Mouse (Mus musculus) intestine, embryonic 16.5 days (tissue): ENCODE data around the gene Larp1b. TPM values are rescaled to one million over a fixed set of nuclear protein-coding genes. Genes with fewer than 3 reads are reported as not detected.

Experiments
- ATAC-seq: fragments of 200-750 bp; cut with Nextera tagmentation; 2 replicates; pipeline ENCODE4 v1.8.0; 2017; ENCODE audit warnings: moderate TSS enrichment, moderate library complexity
- H3K27ac ChIP-seq: fragments of 300-500 bp; sonication (generic); 2 replicates; pipeline ENCODE4 v1.5.1; 2014; ENCODE audit warnings: mild to moderate bottlenecking, low read length
- H3K27me3 ChIP-seq: fragments of 300-500 bp; sonication (generic); replicated peaks from 2 replicates; pipeline ENCODE4 v1.6.1; 2014; ENCODE audit warnings: low read length, control low read depth, mixed read lengths; ENCODE audit not compliant: control insufficient read depth, insufficient read depth
- H3K36me3 ChIP-seq: fragments of 300-500 bp; sonication (generic); 2 replicates; pipeline ENCODE4 v1.6.1; 2014; ENCODE audit warnings: low read length, control low read depth; ENCODE audit not compliant: control insufficient read depth, insufficient read depth
- H3K4me1 ChIP-seq: fragments of 300-500 bp; sonication (generic); 2 replicates; pipeline ENCODE4 v1.6.1; 2014; ENCODE audit warnings: low read length, control low read depth, mixed read lengths; ENCODE audit not compliant: control insufficient read depth, insufficient read depth
- H3K4me2 ChIP-seq: fragments of 300-500 bp; sonication (generic); 2 replicates; pipeline ENCODE4 v1.6.1; 2014; ENCODE audit warnings: low read depth, low read length, control low read depth
- H3K4me3 ChIP-seq: fragments of 300-500 bp; sonication (generic); 2 replicates; pipeline ENCODE4 v1.5.1; 2014; ENCODE audit warnings: mild to moderate bottlenecking, low read length
- H3K9ac ChIP-seq: fragments of 300-500 bp; sonication (generic); 2 replicates; pipeline ENCODE4 v1.6.1; 2014; ENCODE audit warnings: low read depth, low read length
- H3K9me3 ChIP-seq: fragments of 300-500 bp; sonication (generic); 2 replicates; pipeline ENCODE4 v1.6.1; 2016; ENCODE audit warnings: low read length, control low read depth; ENCODE audit not compliant: control insufficient read depth
- WGBS: fragments of 180-500 bp; shearing (Covaris S2); extraction: QIAGEN DNeasy Blood & Tissue Kit; methylation state at CpG from one replicate; pipeline ENCODE4 v1.1.7; 2014; 5-methylcytosine and 5-hydroxymethylcytosine counted together
- polyA plus RNA-seq: library from polyadenylated mRNA; unstranded; fragments of >200 nt; fragmentation: Nextera tagmentation; extraction: Ambion mirVana; gene quantifications from 2 replicates; pipeline ENCODE4 v1.2.1, GENCODE M21; 2015

The Larp1b gene
- polyA plus RNA-seq, 1 experiment from 2014 or later: 13.1 TPM

DNA sequence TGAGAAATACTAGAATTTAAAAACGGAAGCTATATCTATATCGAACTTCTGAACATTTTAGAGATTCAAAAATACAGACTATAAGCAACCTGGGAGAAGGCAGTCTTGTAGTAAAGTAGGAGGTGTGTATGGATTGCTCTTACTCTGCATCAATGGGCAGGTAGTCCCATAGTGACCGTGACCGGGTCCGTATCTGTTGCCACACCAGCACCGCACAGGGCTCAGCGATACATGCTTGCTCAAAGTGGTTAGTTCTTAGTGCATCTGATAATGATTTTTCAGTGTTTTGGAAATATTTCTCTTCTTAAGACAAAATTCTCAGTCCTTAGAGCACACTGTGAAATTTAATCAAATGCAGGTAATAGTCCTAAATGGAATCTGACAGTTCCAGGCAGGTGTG is 62.8 kb downstream of the Larp1b start:
- H3K9ac ChIP-seq: no peak overlapping the region
- 93% methylated on average over 7 of the region's 7 CpGs for WGBS

DNA sequence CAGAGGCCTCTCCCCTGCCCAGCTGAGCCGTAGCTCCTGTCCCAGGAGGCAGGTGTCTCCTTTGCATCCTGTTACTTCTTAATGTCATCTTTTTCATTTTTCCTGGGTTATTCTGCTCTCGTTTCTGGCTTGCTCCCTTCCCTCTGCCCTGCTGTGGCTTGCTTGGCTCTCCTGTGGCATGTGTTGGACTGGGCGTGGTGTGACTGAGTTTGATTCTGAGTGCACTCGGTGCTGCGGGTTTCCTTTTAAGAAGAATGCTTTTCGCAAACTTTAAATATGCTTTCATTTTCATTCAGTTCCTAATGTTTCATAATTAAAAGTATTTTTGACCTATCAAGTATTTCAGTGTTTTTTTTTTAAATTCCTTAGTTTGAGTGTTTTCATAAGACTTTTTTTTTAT is 65.3 kb downstream of the Larp1b start:
- Histone ChIP-seq H3K4me3 (no peak overlapping the region), H3K27ac (no peak overlapping the region), H3K4me1 (no peaks in the 10 kb centered on the region), H3K9me3 (no peaks in the 10 kb centered on the region), H3K9ac (no peak overlapping the region), H3K27me3 (no peaks in the 10 kb centered on the region), H3K36me3 (no peaks in the 10 kb centered on the region), H3K4me2 (no peak overlapping the region)
- ATAC-seq: no peak
- WGBS: 79% methylated on average over 6 of the region's 6 CpGs

More for the DNA sequence above, 62.8 kb downstream of the Larp1b start:
- Histone ChIP-seq H3K36me3 (no peaks in the 10 kb centered on the region), H3K27me3 (no peaks in the 10 kb centered on the region), H3K27ac (no peak overlapping the region), H3K9me3 (no peaks in the 10 kb centered on the region), H3K4me3 (no peak overlapping the region), H3K4me1 (no peaks in the 10 kb centered on the region), H3K4me2 (no peak overlapping the region)
- no peak for ATAC-seq

DNA sequence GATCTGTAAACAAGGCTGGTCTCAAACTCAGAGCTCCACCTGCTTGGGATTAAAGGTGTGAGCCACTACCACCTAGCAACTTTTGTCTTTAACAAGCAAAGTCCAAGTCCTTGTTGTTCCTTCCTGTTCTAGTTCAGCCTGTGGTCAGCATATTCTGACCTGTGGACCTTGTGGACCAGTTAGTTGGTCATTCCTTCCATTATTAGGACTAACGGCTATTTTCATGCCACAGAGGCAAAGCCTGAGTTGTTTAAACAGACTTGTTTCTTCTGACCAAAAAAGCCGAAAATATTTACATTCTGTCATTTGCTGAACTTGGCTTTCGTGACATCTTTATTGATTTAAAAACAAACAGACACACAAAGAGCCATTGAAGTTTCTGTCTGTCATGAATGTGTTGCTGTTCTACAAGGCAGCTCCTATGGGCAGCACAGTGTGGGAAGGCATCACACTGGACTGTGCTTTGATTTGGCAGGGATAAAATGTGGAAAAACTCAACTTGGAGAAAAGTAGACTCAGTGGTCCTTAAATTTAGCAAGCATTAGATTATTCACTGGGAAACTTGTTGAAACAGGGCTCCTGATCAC is 68.5 kb downstream of the Larp1b start:
- WGBS: 50% methylated on average over 3 of the region's 3 CpGs
- H3K9ac ChIP-seq: no peak overlapping the region
- H3K27ac ChIP-seq: no peak overlapping the region
- no peaks in the 10 kb centered on the region for H3K36me3 ChIP-seq
- no peak overlapping the region for H3K4me3 ChIP-seq
- H3K4me2 ChIP-seq: no peak overlapping the region
- no peak for ATAC-seq
- H3K4me1 ChIP-seq: no peaks in the 10 kb centered on the region
- H3K9me3 ChIP-seq: no peaks in the 10 kb centered on the region
- H3K27me3 ChIP-seq: no peaks in the 10 kb centered on the region

GRCm38 (mm10) chr3:41020687-41021086 is 71.1 kb downstream of the Larp1b start:
- WGBS: 84% methylated on average over 7 of the region's 7 CpGs
- no peak for ATAC-seq
- no peaks in the 10 kb centered on the region for H3K36me3 ChIP-seq
- H3K4me3 ChIP-seq: no peak overlapping the region
- H3K9me3 ChIP-seq: no peaks in the 10 kb centered on the region
- H3K4me2 ChIP-seq: no peak overlapping the region
- no peak overlapping the region for H3K27ac ChIP-seq
- H3K4me1 ChIP-seq: no peaks in the 10 kb centered on the region
- H3K9ac ChIP-seq: no peak overlapping the region
- H3K27me3 ChIP-seq: no peaks in the 10 kb centered on the region

GRCm38 (mm10) chr3:41021980-41022379 is 72.4 kb downstream of the Larp1b start:
- WGBS: 69% methylated on average over 6 of the region's 6 CpGs
- ATAC-seq: no peak
- H3K9ac ChIP-seq: no peak overlapping the region

DNA sequence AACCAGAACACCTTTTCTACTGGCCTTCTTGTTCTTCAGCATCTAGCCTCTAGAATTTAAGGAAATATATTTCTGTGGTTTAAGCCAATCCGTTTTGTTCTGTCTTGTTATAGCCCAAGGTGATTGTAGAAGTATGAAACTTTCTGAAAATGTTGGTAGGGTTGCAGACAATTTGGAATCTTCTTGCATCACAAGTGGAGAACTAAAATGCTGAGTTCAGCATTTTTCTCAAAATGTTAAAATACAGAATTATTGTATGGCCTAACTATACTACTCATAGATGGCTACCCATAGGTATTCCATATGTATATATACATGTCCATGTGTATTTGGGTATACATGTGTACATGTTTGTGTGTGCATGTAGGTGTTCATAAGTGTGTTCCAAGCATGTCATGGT is 81.1 kb downstream of the Larp1b start:
- H3K9ac ChIP-seq: no peak overlapping the region
- WGBS: 87% methylated on average over 1 of the region's 1 CpGs
- H3K4me1 ChIP-seq: no peaks in the 10 kb centered on the region
- ATAC-seq: no peak
- no peak overlapping the region for H3K4me3 ChIP-seq
- H3K36me3 ChIP-seq: no peaks in the 10 kb centered on the region
- no peak overlapping the region for H3K4me2 ChIP-seq
- H3K27me3 ChIP-seq: no peaks in the 10 kb centered on the region
- no peak overlapping the region for H3K27ac ChIP-seq
- H3K9me3 ChIP-seq: no peaks in the 10 kb centered on the region

More at GRCm38 (mm10) chr3:41021980-41022379, 72.4 kb downstream of the Larp1b start:
- Histone ChIP-seq H3K4me2 (no peak overlapping the region), H3K4me1 (no peaks in the 10 kb centered on the region), H3K27ac (no peak overlapping the region), H3K27me3 (no peaks in the 10 kb centered on the region), H3K36me3 (no peaks in the 10 kb centered on the region), H3K4me3 (no peak overlapping the region), H3K9me3 (no peaks in the 10 kb centered on the region)

DNA sequence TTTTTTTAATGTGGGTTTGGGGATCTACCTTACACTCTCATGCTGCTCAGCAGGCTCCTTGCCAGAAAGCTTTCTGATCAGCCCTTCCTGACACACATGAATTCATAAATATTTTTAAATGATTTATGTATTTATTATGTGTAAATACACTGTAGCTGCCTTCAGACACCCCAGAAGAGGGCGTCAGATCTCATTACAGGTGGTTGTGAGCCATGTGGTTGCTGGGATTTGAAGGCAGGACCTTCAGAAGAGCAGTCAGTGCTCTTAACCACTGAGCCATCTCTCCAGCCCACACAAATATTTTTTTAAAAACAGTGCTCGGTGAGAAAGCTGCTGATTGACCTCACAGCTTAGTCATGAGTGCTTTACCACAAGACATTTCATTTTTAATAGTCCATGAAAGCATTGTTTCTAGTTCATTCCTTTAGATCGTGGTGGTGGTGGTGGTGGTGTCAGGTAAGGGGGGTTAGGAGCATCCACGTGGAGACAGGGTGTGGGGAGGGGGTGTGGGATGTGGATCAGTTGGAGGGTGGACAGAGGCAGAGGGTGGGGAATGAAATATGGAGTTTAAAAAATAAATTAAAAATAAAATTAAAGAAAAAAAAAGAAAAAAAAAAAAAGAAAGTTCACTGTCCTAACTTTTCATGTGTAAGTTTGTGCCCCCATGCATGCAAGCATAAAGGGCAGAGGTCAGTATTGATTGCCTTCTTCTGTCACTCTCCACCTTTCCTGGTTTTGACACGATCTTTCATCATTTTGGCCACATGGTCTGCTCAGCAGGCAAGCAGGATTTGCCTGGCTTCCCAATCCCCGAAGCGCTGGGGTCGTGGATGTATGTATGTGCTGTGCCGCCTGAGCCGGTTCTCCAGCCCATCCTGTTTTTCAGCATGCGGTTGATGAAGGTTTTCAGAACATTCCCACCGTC is 81.9 kb downstream of the Larp1b start:
- H3K27ac ChIP-seq: no peak overlapping the region
- no peaks in the 10 kb centered on the region for H3K4me1 ChIP-seq
- WGBS: 79% methylated on average over 12 of the region's 12 CpGs
- no peak overlapping the region for H3K9ac ChIP-seq
- no peak overlapping the region for H3K4me2 ChIP-seq
- no peaks in the 10 kb centered on the region for H3K36me3 ChIP-seq
- ATAC-seq: no peak
- no peaks in the 10 kb centered on the region for H3K9me3 ChIP-seq
- no peaks in the 10 kb centered on the region for H3K27me3 ChIP-seq
- no peak overlapping the region for H3K4me3 ChIP-seq

GRCm38 (mm10) chr3:41038297-41038916 is 88.8 kb downstream of the Larp1b start:
- 73% methylated on average over 5 of the region's 5 CpGs for WGBS
- H3K27ac ChIP-seq: no peak overlapping the region

DNA sequence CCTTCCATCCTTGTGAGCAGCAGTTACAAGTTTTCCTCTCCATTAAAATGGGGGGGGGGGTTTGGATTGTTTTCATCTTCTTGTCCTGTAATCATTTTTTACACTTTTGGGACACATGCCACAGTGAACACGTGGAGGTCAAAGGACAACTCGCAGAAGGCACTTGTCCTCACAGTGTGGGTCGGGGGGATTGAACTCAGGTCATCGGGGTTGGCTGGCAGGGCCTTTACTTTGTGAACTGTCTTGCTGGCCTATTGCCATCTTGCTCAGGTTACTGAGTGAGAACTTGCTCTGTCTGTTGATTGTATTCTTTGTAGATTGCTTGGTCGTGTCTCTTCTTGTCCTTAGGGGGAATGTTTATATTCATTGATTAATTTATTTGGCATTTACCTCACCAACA is 91.6 kb downstream of the Larp1b start:
- H3K4me2 ChIP-seq: no peak overlapping the region
- H3K27ac ChIP-seq: no peak overlapping the region
- no peak overlapping the region for H3K9ac ChIP-seq
- no peaks in the 10 kb centered on the region for H3K27me3 ChIP-seq
- 61% methylated on average over 5 of the region's 5 CpGs for WGBS
- no peak for ATAC-seq
- H3K4me3 ChIP-seq: no peak overlapping the region
- no peaks in the 10 kb centered on the region for H3K36me3 ChIP-seq
- no peaks in the 10 kb centered on the region for H3K4me1 ChIP-seq
- no peaks in the 10 kb centered on the region for H3K9me3 ChIP-seq

More at GRCm38 (mm10) chr3:41038297-41038916, 88.8 kb downstream of the Larp1b start:
- H3K36me3 ChIP-seq: no peaks in the 10 kb centered on the region
- no peaks in the 10 kb centered on the region for H3K4me1 ChIP-seq
- ATAC-seq: no peak
- no peak overlapping the region for H3K4me3 ChIP-seq
- H3K9me3 ChIP-seq: no peaks in the 10 kb centered on the region
- H3K9ac ChIP-seq: no peak overlapping the region
- H3K27me3 ChIP-seq: no peaks in the 10 kb centered on the region
- no peak overlapping the region for H3K4me2 ChIP-seq
